21 mouse cellular contexts compared by ENCODE assay signal in genomic region chr5:24999351-24999750, GRCm38 (mm10).
"Had no signal": no experiment of that assay in that cellular context is flagged by ENCODE, and none has a peak within 500 bp of the region (broad histone marks: within the 10 kb centered on the region; RNA-seq: fewer than 3 reads in every experiment).

No protein-coding gene starts in this region.

- H3K9me3 ChIP-seq: intestine, embryonic 15.5 days; limb, embryonic 15.5 days; midbrain, embryonic 13.5 days; neural tube, embryonic 13.5 days; stomach, embryonic 15.5 days had no signal

- H3K4me3 ChIP-seq: intestine, embryonic 15.5 days; limb, embryonic 12.5 days; limb, embryonic 15.5 days; midbrain, embryonic 13.5 days; myocyte; neural tube, embryonic 13.5 days; stomach, embryonic 15.5 days had no signal

- H3K36me3 ChIP-seq: intestine, embryonic 15.5 days; limb, embryonic 12.5 days; limb, embryonic 15.5 days; midbrain, embryonic 13.5 days; neural tube, embryonic 13.5 days; stomach, embryonic 15.5 days had no signal

- H3K4me2 ChIP-seq: intestine, embryonic 15.5 days; limb, embryonic 12.5 days; limb, embryonic 15.5 days; liver, embryonic 11.5 days; lung, embryonic 14.5 days; midbrain, embryonic 13.5 days; neural tube, embryonic 13.5 days; stomach, embryonic 15.5 days had no signal

- H3K9ac ChIP-seq: intestine, embryonic 15.5 days; limb, embryonic 12.5 days; limb, embryonic 15.5 days; liver, embryonic 14.5 days; liver, postnatal 0 days; lung, embryonic 14.5 days; midbrain, embryonic 13.5 days; neural tube, embryonic 13.5 days; stomach, embryonic 15.5 days had no signal

- H3K27me3 ChIP-seq: intestine, embryonic 15.5 days; limb, embryonic 12.5 days; limb, embryonic 15.5 days; midbrain, embryonic 13.5 days; neural tube, embryonic 13.5 days; stomach, embryonic 15.5 days had no signal

- H3K4me1 ChIP-seq: midbrain, embryonic 13.5 days had no signal

- ATAC-seq: intestine, embryonic 15.5 days; liver, postnatal 0 days; lung, postnatal 0 days; midbrain, embryonic 13.5 days; midbrain, embryonic 16.5 days had no signal

- DNase-seq: kidney, postnatal 25 days; left cerebral cortex, postnatal 4 days; liver, postnatal 0 days; lung, embryonic 14.5 days; retina, postnatal 1 day; right cerebral cortex, postnatal 25 days; spleen, adult 18-20 months; thymus, postnatal 14 days; thymus, postnatal 4 days had no signal

- H3K27ac ChIP-seq: intestine, embryonic 15.5 days; limb, embryonic 12.5 days; limb, embryonic 15.5 days; liver, embryonic 14.5 days; macrophage; midbrain, embryonic 13.5 days; neural tube, embryonic 13.5 days; stomach, embryonic 15.5 days had no signal
